Mouse (Mus musculus) CH12.LX (cell line): ENCODE results near the gene Cbx4. TPM values are rescaled to one million over a fixed set of nuclear protein-coding genes. Genes with fewer than 3 reads are reported as not detected.

Experiments used
- DNase-seq: peaks from one replicate; pipeline ENCODE4 v3.0.0-alpha.2; 2013; ENCODE audit errors: extremely low read depth
- H3K27ac ChIP-seq: 2 replicates; pipeline ENCODE4 v1.5.1; 2012; ENCODE audit warnings: low read depth, mild to moderate bottlenecking, control low read depth, moderate library complexity; ENCODE audit not compliant: insufficient read depth
- H3K27me3 ChIP-seq: replicated peaks from 2 replicates; pipeline ENCODE3; 2012; ENCODE audit warnings: inconsistent platforms
- H3K36me3 ChIP-seq, 2 experiments: replicated peaks in 1 of 2; 2 replicates each; pipeline versions ENCODE3 to v1.6.1; 2012; ENCODE audit warnings: inconsistent platforms in 1 of 2, low read length in 1 of 2, mild to moderate bottlenecking in 1 of 2, mixed read lengths in 1 of 2, moderate library complexity in 1 of 2; ENCODE audit not compliant: control insufficient read depth in 1 of 2, insufficient read depth in 1 of 2
- H3K4me1 ChIP-seq, 2 experiments: 2 replicates each; pipeline ENCODE4 v1.6.1; 2012; ENCODE audit warnings: inconsistent platforms in 1 of 2, moderate library complexity in 1 of 2; ENCODE audit not compliant: insufficient read depth in 2 of 2, control insufficient read depth in 1 of 2
- H3K4me2 ChIP-seq: 2 replicates; pipeline ENCODE4 v1.6.1; 2012; ENCODE audit warnings: low read depth, mild to moderate bottlenecking, control low read depth; ENCODE audit not compliant: poor library complexity, insufficient read depth, severe bottlenecking
- H3K4me3 ChIP-seq, 3 experiments: fragments of 150-350 bp in 1 of 3; sonication (generic) in 1 of 3; replicated peaks in 1 of 3; 2 replicates each; pipeline versions ENCODE3 to v1.5.1; 2011 to 2012; ENCODE audit warnings: low read depth in 2 of 3, low read length in 2 of 3, mild to moderate bottlenecking in 2 of 3, moderate library complexity in 2 of 3, control low read depth in 1 of 3, improper control_type of control experiment in 1 of 3, inconsistent platforms in 1 of 3, mixed read lengths in 1 of 3; ENCODE audit not compliant: poor library complexity in 1 of 3
- H3K79me2 ChIP-seq: replicated peaks from 2 replicates; pipeline ENCODE4 v1.6.1; 2012; ENCODE audit warnings: mild to moderate bottlenecking, moderate library complexity; ENCODE audit not compliant: control insufficient read depth, poor library complexity, insufficient read depth, severe bottlenecking; ENCODE audit errors: extremely low read depth
- H3K9ac ChIP-seq: 2 replicates; pipeline ENCODE4 v1.6.1; 2012; ENCODE audit warnings: low read depth, mild to moderate bottlenecking, control low read depth, moderate library complexity; ENCODE audit not compliant: insufficient read depth
- H3K9me3 ChIP-seq: replicated peaks from 2 replicates; pipeline ENCODE3; 2012; ENCODE audit warnings: low read length, inconsistent platforms, mixed read lengths
- BHLHE40 ChIP-seq: IDR thresholded peaks from 2 replicates; pipeline ENCODE4 v1.6.1; 2011; ENCODE audit warnings: mild to moderate bottlenecking, low read depth, low read length, improper control_type of control experiment
- CHD1 ChIP-seq: IDR thresholded peaks from 2 replicates; pipeline ENCODE4 v1.6.1; 2012; ENCODE audit warnings: low read depth, low read length, improper control_type of control experiment, inconsistent platforms
- CHD2 ChIP-seq: IDR thresholded peaks from 2 replicates; pipeline ENCODE4 v1.6.1; 2011; ENCODE audit warnings: low read length, improper control_type of control experiment
- CTCF ChIP-seq, 2 experiments: IDR thresholded peaks in 1 of 2; conservative IDR thresholded peaks in 1 of 2; 2 replicates each; pipeline ENCODE4 v1.5.1; 2011 to 2012; ENCODE audit warnings: low read depth in 2 of 2, low read length in 2 of 2, improper control_type of control experiment in 1 of 2, inconsistent platforms in 1 of 2, mild to moderate bottlenecking in 1 of 2, moderate library complexity in 1 of 2
- ELF1 ChIP-seq: IDR thresholded peaks from 2 replicates; pipeline ENCODE4 v1.6.1; 2014; ENCODE audit warnings: low read depth, mild to moderate bottlenecking, inconsistent platforms, low read length, improper control_type of control experiment
- ETS1 ChIP-seq: conservative IDR thresholded peaks from 2 replicates; pipeline ENCODE4 v1.6.1; 2012; ENCODE audit warnings: low read depth, mild to moderate bottlenecking, inconsistent platforms, low read length, improper control_type of control experiment, moderate library complexity
- HCFC1 ChIP-seq: IDR thresholded peaks from 2 replicates; pipeline ENCODE4 v1.6.1; 2012; ENCODE audit warnings: low read depth, mild to moderate bottlenecking, inconsistent platforms, low read length, improper control_type of control experiment
- JUN ChIP-seq: IDR thresholded peaks from 2 replicates; pipeline ENCODE4 v1.6.1; 2011; ENCODE audit warnings: low read depth, mild to moderate bottlenecking, low read length, improper control_type of control experiment, moderate library complexity; ENCODE audit not compliant: insufficient read depth
- KAT2A ChIP-seq: IDR thresholded peaks from 2 replicates; pipeline ENCODE4 v1.6.1; 2012; ENCODE audit warnings: low read length, improper control_type of control experiment, inconsistent platforms; ENCODE audit not compliant: insufficient replicate concordance
- MAFK ChIP-seq: IDR thresholded peaks from 2 replicates; pipeline ENCODE4 v1.6.1; 2011; ENCODE audit warnings: low read length, improper control_type of control experiment; ENCODE audit not compliant: insufficient replicate concordance
- MAX ChIP-seq: IDR thresholded peaks from 2 replicates; pipeline ENCODE4 v1.6.1; 2011; ENCODE audit warnings: low read length, improper control_type of control experiment
- MAZ ChIP-seq: IDR thresholded peaks from 2 replicates; pipeline ENCODE4 v1.6.1; 2012; ENCODE audit warnings: low read depth, mild to moderate bottlenecking, inconsistent platforms, low read length, improper control_type of control experiment, moderate library complexity
- MEF2A ChIP-seq: IDR thresholded peaks from 2 replicates; pipeline ENCODE4 v1.6.1; 2014; ENCODE audit warnings: low read depth, mild to moderate bottlenecking, inconsistent platforms, low read length, improper control_type of control experiment, borderline replicate concordance
- MXI1 ChIP-seq: IDR thresholded peaks from 2 replicates; pipeline ENCODE4 v1.6.1; 2011; ENCODE audit warnings: mild to moderate bottlenecking, low read depth, low read length, improper control_type of control experiment
- MYC ChIP-seq: IDR thresholded peaks from 2 replicates; pipeline ENCODE4 v1.6.1; 2011; ENCODE audit warnings: low read depth, mild to moderate bottlenecking, improper control_type of control experiment, low read length
- NELFE ChIP-seq: IDR thresholded peaks from 2 replicates; pipeline ENCODE4 v1.6.1; 2011; ENCODE audit warnings: low read depth, low read length, improper control_type of control experiment
- PAX5 ChIP-seq: IDR thresholded peaks from 2 replicates; pipeline ENCODE4 v1.6.1; 2012; ENCODE audit warnings: low read length, inconsistent platforms, mixed read lengths
- POLR2A ChIP-seq: IDR thresholded peaks from 2 replicates; pipeline ENCODE4 v1.6.1; 2011; ENCODE audit warnings: low read depth, mild to moderate bottlenecking, improper control_type of control experiment, low read length
- POLR2AphosphoS2 ChIP-seq: IDR thresholded peaks from 2 replicates; pipeline ENCODE4 v1.6.1; 2011; ENCODE audit warnings: low read depth, low read length, improper control_type of control experiment
- RAD21 ChIP-seq: IDR thresholded peaks from 2 replicates; pipeline ENCODE4 v1.6.1; 2011; ENCODE audit warnings: low read depth, mild to moderate bottlenecking, low read length, improper control_type of control experiment, moderate library complexity
- RCOR1 ChIP-seq: conservative IDR thresholded peaks from 2 replicates; pipeline ENCODE4 v1.6.1; 2012; ENCODE audit warnings: low read depth, mild to moderate bottlenecking, inconsistent platforms, low read length, improper control_type of control experiment
- SIN3A ChIP-seq: IDR thresholded peaks from 2 replicates; pipeline ENCODE4 v1.6.1; 2012; ENCODE audit warnings: low read length, improper control_type of control experiment, inconsistent platforms
- SMC3 ChIP-seq: IDR thresholded peaks from 2 replicates; pipeline ENCODE4 v1.6.1; 2011; ENCODE audit warnings: low read depth, low read length, improper control_type of control experiment
- TBP ChIP-seq: conservative IDR thresholded peaks from 2 replicates; pipeline ENCODE4 v1.6.1; 2011; ENCODE audit warnings: low read depth, low read length, improper control_type of control experiment
- TCF12 ChIP-seq: IDR thresholded peaks from 2 replicates; pipeline ENCODE4 v1.6.1; 2014; ENCODE audit warnings: low read depth, mild to moderate bottlenecking, inconsistent platforms, low read length, improper control_type of control experiment
- UBTF ChIP-seq: IDR thresholded peaks from 2 replicates; pipeline ENCODE4 v1.6.1; 2012; ENCODE audit warnings: low read depth, mild to moderate bottlenecking, inconsistent platforms, low read length, improper control_type of control experiment, moderate library complexity
- USF1 ChIP-seq: IDR thresholded peaks from 2 replicates; pipeline ENCODE4 v1.6.1; 2014; ENCODE audit warnings: low read depth, mild to moderate bottlenecking, inconsistent platforms, low read length, improper control_type of control experiment
- USF2 ChIP-seq: conservative IDR thresholded peaks from 2 replicates; pipeline ENCODE4 v1.6.1; 2011; ENCODE audit warnings: low read depth, low read length, improper control_type of control experiment
- ZC3H11A ChIP-seq: IDR thresholded peaks from 2 replicates; pipeline ENCODE4 v1.6.1; 2012; ENCODE audit warnings: low read depth, mild to moderate bottlenecking, inconsistent platforms, low read length, improper control_type of control experiment
- ZKSCAN1 ChIP-seq: IDR thresholded peaks from 2 replicates; pipeline ENCODE4 v1.6.1; 2012; ENCODE audit warnings: low read depth, inconsistent platforms, low read length, improper control_type of control experiment, borderline replicate concordance
- ZNF384 ChIP-seq: IDR thresholded peaks from 2 replicates; pipeline ENCODE4 v1.6.1; 2012; ENCODE audit warnings: low read depth, low read length, improper control_type of control experiment, inconsistent platforms
- dilution Hi-C: fragments of 300-500 bp; cut with MboI; formaldehyde crosslinking; loops from 2 replicates; pipeline ENCODE4 v1.14.3; 2020; ENCODE audit warnings: low sequenced_read_pairs; ENCODE audit not compliant: extremely low pct_unique_long_range_greater_than_20kb, extremely low pct_ligation_motif_present
- in situ Hi-C: fragments of 300-500 bp; cut with MboI; formaldehyde crosslinking; loops from 3 replicates; pipeline ENCODE4 v1.14.3; 2019; ENCODE audit warnings: low sequenced_read_pairs, low pct_ligation_motif_present, low pct_unique_long_range_greater_than_20kb, mixed read lengths
- polyA plus RNA-seq: library from polyadenylated mRNA; unstranded; fragments of >175 nt; gene quantifications from 2 replicates; pipeline ENCODE4 v1.2.1, GENCODE M21; 2012; ENCODE audit warnings: low read depth; ENCODE audit not compliant: insufficient read length
- total RNA-seq, 2 experiments: library from RNA; depleted of rRNA; stranded (reverse); fragments of 300-350 nt in 1 of 2; fragments of >200 nt in 1 of 2; gene quantifications; 2 replicates each; pipeline ENCODE4 v1.2.3; 2012 to 2014

The Cbx4 gene
- total and polyA plus RNA-seq, 3 experiments, result 15.0 to 40.4 (median 26.0) TPM

GRCm38 (mm10) chr11:119108573-119109263 is 22.7 kb upstream of the Cbx4 start (continued):
- TF ChIP-seq KAT2A (no peak), CHD2 (no peak), ETS1 (0 out of 2 replicates have a peak, but pooled peaks have one; percentile 29), NELFE (no peak), MEF2A (0 out of 2 replicates have a peak, but pooled peaks have one; percentile 6), POLR2AphosphoS2 (no peak), TCF12 (peak; percentile 65; the same call in 1 of the 2 replicates), MAZ (no peak), MAFK (0 out of 2 replicates have a peak, but pooled peaks have one; percentile 24), CHD1 (0 out of 2 replicates have a peak, but pooled peaks have one; percentile 51)

- no peak for DNase-seq
- no peaks in the 10 kb centered on the region for H3K36me3 ChIP-seq
Measured at GRCm38 (mm10) chr11:119106289-119106688, 20.3 kb upstream of the Cbx4 start.

GRCm38 (mm10) chr11:119105748-119106147 is 19.7 kb upstream of the Cbx4 start:
- Histone ChIP-seq H3K9ac (no peak overlapping the region), H3K36me3 (no peaks in the 10 kb centered on the region), H3K79me2 (no peaks in the 10 kb centered on the region), H3K27ac (no peak overlapping the region), H3K9me3 (peaks cover 2% of the 10 kb centered on the region), H3K27me3 (peaks cover 2% of the 10 kb centered on the region), H3K4me3 (no peak overlapping the region), H3K4me1 (peaks cover 21 to 55% of the 10 kb centered on the region in 2 experiments), H3K4me2 (no peak overlapping the region)
- in situ Hi-C loops, result no loop called here
- no peak for DNase-seq
- dilution Hi-C loops, result no loop called here
- TF ChIP-seq ZKSCAN1 (no peak), USF1 (no peak), ZNF384 (no peak), JUN (no peak), TCF12 (no peak), POLR2A (no peak), BHLHE40 (no peak), KAT2A (no peak), RCOR1 (no peak), PAX5 (no peak), MAFK (no peak), MAX (no peak)

More at GRCm38 (mm10) chr11:119106289-119106688, 20.3 kb upstream of the Cbx4 start:
- H3K9me3 ChIP-seq, result peaks cover 2% of the 10 kb centered on the region
- H3K27me3 ChIP-seq, result peaks cover 4% of the 10 kb centered on the region
- H3K4me1 ChIP-seq, result peaks cover 26 to 60% of the 10 kb centered on the region in 2 experiments
- in situ Hi-C loops, result no loop called here
- no peak overlapping the region for H3K4me2 ChIP-seq
- H3K4me3 ChIP-seq, result no peak overlapping the region
- H3K79me2 ChIP-seq, result no peaks in the 10 kb centered on the region
- dilution Hi-C loops, result no loop called here
- H3K27ac ChIP-seq, result no peak overlapping the region
- H3K9ac ChIP-seq, result no peak overlapping the region
- TF ChIP-seq USF2, result no peak
- no peak for TF ChIP-seq TCF12
- no peak for TF ChIP-seq HCFC1
- TF ChIP-seq MXI1, result no peak
- no peak for TF ChIP-seq MAFK
- TF ChIP-seq UBTF, result no peak
- TF ChIP-seq RAD21, result no peak
- no peak for TF ChIP-seq USF1
- TF ChIP-seq ZC3H11A, result no peak
- no peak for TF ChIP-seq ETS1
- no peak for TF ChIP-seq MAX
- no peak for TF ChIP-seq SMC3
- TF ChIP-seq CTCF (conservative IDR thresholded peaks at IDR 0.05 in 1 of 2, IDR thresholded peaks at IDR 0.05 in 1 of 2; ENCODE audit: low read depth in 2 of 2, low read length in 2 of 2), result no peak
- TF ChIP-seq ZNF384, result no peak
- TF ChIP-seq PAX5, result no peak
- TF ChIP-seq CHD2, result no peak
- no peak for TF ChIP-seq MYC
- no peak for TF ChIP-seq ELF1
- no peak for TF ChIP-seq TBP
- no peak for TF ChIP-seq SIN3A
